Mouse (Mus musculus) ovary, adult 2 months (tissue): Measurements from ENCODE around the gene Mt4. TPM values are rescaled to one million over a fixed set of nuclear protein-coding genes. Genes with fewer than 3 reads are reported as not detected.

Experiments used
- polyA plus RNA-seq: library from polyadenylated mRNA; depleted of rRNA; stranded (reverse); fragments of >200 nt; gene quantifications from 2 replicates; pipeline ENCODE4 v1.2.3, GENCODE M21; 2012; rRNA removed

Mt4 gene
- not detected in 2 replicates for polyA plus RNA-seq

DNA sequence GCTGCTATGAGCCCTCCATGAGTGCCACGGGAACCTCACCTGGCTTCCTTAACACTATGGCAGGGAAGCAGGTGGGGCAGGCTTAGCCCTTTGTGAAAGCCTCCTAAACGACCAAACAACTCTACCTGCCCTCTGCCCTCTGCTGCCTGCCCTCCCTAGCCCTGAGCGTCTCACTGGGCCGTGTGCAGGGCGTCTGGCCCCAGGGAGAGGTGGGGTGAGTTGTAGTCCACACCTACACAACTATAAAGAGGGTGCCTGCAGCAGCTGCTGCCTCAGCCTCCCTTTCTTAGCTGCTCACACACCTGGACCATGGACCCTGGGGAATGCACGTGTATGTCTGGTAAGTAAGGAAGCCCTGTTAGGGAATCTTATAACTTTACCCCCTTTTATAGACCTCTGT, at the start of gene Mt4:
Mt4 (plus strand) TSS at position 265 of the 400 bp plus-strand sequence.

DNA sequence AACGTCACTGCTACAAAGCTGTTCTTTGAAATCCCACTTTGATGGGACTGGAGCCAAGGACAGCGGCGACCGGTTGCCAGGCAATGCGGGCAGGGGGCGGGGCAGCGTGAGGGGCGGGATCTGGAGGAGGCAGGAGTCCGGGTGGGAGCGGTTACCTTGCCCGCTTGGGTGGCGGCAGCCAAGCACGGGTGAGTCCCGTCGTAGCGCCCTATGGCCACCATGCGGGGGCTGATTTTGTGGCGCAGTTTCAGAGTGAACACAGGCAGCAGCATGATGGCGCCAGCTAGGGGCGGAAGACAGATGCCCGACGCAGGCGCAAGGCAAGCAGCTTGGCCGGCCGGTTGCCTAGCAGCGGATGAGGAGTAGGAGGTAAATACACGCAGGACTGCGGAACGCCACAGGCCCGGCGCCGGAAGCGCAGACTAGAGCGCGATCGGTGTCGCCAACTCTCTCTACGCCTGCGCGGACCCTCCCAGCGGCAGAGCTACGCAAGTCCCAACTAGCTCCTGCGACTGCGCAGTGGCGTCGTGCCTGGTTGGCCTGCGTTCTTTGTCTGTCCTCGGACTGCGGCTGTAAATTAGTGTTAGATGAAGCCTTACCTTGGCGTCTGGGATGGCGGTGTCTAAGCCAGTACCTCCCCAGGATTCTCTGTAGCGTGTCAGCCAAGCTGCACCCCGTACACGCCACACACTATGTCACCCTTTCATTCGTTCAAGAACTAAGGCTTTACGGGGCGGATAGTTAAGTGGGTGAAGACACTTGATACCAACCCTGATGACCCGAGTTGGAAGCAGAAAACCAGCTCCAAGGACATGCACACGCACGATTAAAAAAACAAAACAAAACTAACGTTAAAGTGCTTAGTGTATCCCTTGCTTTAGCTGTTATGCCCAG, 38.7 kb upstream of the Mt4 start, which contains the start of gene Bbs2:
Bbs2 (minus strand) TSS at position 848 of the 894 bp plus-strand sequence.

GRCm38 (mm10) chr8:94152513-94153300, 15.7 kb downstream of the Mt4 start, which contains the start of gene Mt3:
Mt3 (plus strand) TSS chr8:94152607.

DNA sequence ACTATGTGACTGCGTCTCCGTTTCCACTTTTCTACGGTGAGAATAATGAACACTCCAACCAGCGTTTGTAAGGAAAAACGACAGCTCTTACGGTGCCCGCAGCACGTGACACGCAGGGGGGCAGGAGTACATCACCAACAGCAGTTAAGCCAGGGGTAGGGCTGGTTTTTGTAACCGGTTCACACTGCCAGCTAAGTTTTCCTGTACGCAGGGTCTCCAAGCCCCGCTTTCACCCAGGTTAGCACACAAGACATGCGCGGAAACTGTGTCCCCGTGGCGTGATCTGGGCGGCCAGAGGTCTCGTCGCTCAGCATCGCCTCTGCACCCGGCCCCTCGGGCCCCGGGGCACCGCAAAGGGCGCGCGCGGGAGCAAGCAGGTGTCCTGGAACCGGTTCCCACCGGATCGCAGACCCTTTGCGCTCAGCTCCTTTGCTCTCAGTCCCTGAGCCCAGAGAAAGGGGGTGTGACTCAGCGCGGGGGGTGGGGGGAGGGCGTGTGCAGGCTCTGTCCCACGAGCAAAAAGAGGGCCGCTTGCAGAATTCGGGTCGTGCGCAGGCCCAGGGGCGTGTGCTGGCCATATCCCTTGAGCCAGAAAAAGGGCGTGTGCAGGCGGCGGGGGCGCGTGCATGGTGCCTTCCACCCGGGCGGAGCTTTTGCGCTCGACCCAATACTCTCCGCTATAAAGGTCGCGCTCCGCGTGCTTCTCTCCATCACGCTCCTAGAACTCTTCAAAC, 35.2 kb downstream of the Mt4 start, which contains the start of gene Mt2:
Mt2 (plus strand) TSS at position 590 of the 734 bp plus-strand sequence.

DNA sequence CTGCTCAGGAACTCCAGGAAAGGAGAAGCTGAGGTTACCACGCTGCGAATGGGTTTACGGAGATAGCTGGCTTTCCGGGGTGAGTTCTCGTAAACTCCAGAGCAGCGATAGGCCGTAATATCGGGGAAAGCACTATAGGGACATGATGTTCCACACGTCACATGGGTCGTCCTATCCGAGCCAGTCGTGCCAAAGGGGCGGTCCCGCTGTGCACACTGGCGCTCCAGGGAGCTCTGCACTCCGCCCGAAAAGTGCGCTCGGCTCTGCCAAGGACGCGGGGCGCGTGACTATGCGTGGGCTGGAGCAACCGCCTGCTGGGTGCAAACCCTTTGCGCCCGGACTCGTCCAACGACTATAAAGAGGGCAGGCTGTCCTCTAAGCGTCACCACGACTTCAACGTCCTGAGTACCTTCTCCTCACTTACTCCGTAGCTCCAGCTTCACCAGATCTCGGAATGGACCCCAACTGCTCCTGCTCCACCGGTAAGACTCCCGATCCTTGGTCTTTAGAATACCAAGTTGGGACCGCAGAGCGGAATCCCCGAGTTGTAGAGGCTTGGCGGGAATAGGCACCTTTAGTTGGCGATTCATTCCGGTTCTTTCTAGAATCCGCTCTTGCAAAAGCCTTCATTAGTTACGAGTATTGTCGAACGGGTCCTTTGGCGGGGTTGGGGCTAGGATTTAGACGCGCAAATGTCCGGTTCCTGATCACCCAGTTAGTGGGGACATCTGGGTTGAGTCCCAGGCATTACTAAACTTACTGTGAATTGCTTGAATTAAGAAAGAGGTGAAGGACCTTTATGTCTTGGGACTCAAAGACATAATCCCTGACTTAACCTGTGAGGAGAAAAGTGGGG, 42.1 kb downstream of the Mt4 start, which contains the start of gene Mt1:
Mt1 (plus strand) TSS at position 226 of the 856 bp plus-strand sequence.

Other genes with a start within 250 kb of the Mt4 start
- 124 and 173 TPM in 2 replicates for gene Amfr, start 124.4 kb upstream of the Mt4 start, polyA plus RNA-seq
- gene Nudt21, start 100.2 kb upstream of the Mt4 start, polyA plus RNA-seq = 39.0 and 169 TPM in 2 replicates
- 3.7 and 4.6 TPM in 2 replicates for gene Ogfod1, start 100.0 kb upstream of the Mt4 start, polyA plus RNA-seq
- 23.7 and 29.6 TPM in 2 replicates for gene Bbs2, start 38.3 kb upstream of the Mt4 start, polyA plus RNA-seq
- gene Mt3, start 15.4 kb downstream of the Mt4 start, polyA plus RNA-seq = 40.6 and 43.0 TPM in 2 replicates
- gene Mt2, start 35.5 kb downstream of the Mt4 start, polyA plus RNA-seq = 89.1 and 173 TPM in 2 replicates
- gene Mt1, start 41.9 kb downstream of the Mt4 start, polyA plus RNA-seq = 1,509 and 2,181 TPM in 2 replicates
- gene Nup93, start 77.4 kb downstream of the Mt4 start, polyA plus RNA-seq = 14.7 and 18.9 TPM in 2 replicates
- gene Slc12a3, start 192.0 kb downstream of the Mt4 start, polyA plus RNA-seq = 0.16 and 0.18 TPM in 2 replicates
- 304 and 326 TPM in 2 replicates for gene Herpud1, start 249.2 kb downstream of the Mt4 start, polyA plus RNA-seq